Mouse (Mus musculus) neural tube, embryonic 10.5 days (tissue): Measurements from ENCODE around the gene Dntt.

Experiments used
- DNase-seq: peaks from one replicate; pipeline ENCODE4 v3.0.0-alpha.2; 2017; ENCODE audit warnings: low spot score; ENCODE audit errors: extremely low spot score

Dntt gene

DNA sequence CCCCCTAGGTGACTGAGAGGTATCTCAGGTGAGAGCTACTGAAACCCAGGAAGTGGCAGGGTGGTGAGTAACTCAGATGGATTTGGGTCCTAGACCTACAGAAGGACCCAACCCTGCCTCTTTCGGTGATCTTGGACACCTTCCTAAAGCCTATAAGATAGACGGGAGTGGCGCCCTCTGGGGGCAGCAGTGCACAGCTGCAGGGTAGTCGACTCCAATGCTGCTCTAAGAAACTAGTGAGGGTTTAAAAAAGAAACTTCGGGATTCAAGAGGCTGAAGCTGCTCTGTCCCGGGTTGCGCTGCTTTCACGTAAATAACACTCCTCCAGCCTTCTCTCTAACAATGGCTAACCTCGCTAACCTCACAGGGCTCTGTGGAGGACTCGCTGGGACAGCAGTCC lies 24.5 kb downstream of the Dntt start:
- DNase-seq: peak; percentile 31

DNA sequence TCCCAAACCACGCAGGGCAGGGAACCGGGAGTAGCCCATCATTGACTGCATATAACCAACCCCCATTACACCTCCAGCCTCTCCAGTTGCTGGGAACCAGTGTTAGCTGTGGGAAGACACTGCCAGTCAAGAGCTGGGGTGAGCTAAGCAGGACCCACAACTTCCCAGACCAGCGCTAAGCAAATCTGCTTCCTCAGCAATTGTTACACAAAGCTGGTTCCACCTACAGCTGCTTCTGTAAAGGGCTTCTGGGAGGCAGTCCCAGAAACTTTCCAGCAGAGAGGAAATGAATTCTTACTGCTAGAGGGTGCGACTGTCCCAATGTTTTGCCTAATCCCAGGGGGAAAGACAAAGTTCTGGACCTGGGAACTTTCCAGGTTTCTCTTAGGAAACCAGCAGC lies 25.6 kb downstream of the Dntt start:
- DNase-seq: no peak

DNA sequence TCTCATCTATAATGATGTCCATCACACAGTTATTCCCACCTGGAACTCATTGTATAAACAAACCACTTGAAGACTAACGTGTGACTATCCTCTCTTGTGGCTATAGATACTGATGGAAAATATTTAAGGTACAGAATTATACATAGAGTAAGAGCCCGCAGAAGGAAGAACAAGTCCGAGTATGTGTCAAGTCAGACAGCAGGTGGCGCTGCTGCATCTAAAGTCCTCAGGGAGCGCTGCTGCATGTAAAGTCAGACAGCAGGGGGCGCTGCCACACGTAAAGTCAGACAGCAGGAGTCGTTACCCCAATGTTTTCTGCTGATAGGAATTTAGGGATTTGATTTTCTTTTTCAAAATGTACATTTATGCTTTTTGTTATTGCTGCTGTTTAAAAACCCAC lies 42.4 kb downstream of the Dntt start:
- peak; percentile 88 for DNase-seq

DNA sequence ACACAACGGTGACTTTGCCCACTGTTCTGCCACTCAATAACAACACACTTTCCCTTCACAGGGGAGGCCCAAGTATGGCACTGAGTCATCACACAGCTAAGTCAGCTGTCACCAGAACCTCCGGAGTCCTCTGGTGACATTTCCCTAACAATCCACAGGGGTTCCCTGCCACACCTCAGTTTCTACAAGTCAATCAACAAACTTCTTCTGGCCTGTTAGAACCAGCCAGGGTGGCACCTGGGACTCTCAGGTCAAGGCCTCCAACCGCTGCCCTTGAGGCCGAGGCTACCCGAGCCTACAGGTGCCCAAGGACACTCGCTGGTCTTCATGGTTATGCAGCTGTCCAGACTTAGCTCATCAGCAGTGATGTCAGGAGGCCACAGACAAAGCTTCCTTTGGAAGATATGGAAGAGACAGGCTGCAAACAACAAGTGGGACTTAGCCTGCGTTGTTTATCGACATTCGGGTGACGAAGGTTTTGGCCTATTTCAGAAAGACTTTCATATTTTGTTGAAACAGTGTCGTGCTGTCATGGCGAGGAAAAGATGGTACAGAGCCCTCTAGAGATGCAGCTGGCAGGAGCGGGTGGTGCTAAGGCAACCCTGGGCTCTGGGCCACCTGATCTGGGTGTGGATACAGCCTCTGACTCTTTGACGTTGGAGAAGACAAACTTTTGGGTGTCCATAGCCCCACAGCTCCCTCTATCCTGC lies 44.8 kb downstream of the Dntt start:
- no peak for DNase-seq

DNA sequence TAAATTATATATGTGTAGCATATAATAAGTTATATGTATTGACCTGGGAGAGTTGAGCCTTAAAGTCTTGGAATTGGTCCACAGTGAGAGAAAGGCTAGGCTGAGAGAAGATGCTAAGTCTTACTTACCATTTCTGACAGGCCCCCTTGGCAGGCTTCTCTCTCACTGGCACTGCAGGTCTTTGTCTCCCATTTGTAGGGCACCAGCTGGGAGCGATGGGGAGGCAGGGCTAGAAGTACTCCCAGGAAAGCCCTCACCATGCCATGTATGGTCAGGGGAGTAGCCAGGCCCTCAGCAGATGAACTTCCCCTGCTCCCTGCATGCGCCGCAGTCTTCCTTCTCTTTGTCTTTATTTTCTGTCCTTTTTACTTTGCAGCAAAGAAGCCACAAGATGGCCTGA lies 47.8 kb downstream of the Dntt start, which contains the start of gene Opalin:
TSS of gene Opalin (minus strand) at position 208 of the 400 bp plus-strand sequence.
- no peak for DNase-seq

DNA sequence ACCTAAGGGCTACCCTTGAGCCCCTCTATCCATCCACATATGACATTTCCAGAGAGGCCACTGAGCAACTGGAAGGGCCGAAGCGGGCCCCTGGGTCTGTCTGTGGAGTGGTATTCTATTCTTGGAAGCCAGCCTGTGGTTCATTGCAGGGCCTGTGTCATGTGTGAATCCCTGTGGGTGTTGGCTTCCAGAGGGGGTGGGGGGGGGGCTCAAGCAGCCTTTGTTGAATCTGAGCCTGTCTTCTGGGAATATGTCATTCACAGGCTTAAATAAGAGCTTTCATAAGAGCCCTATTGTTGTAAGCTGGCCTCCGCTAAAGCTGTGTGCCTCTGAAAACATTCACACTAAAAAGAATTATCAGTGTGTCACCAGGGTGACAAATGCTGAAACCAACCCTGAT lies 52.5 kb downstream of the Dntt start:
- DNase-seq: no peak

DNA sequence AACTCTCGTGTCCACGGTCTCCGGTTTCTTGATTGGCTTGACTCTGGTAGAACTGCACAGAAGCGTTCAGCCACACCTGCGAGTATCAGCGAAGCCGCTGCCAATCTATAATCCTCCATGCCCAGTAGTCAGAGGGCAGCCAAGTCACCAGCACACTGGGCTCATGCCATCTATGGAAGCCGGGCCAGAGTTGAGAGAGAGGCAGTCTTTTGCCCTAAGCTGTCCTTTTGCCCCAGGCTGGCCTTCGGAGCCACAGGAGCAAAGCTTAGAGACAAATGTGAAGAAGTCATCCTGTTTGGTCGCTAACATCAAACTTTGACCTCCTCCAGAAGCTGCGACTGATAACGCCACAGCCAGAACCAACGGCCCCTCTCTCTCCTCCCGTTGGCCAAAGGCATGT lies 54.6 kb downstream of the Dntt start:
- DNase-seq: no peak

DNA sequence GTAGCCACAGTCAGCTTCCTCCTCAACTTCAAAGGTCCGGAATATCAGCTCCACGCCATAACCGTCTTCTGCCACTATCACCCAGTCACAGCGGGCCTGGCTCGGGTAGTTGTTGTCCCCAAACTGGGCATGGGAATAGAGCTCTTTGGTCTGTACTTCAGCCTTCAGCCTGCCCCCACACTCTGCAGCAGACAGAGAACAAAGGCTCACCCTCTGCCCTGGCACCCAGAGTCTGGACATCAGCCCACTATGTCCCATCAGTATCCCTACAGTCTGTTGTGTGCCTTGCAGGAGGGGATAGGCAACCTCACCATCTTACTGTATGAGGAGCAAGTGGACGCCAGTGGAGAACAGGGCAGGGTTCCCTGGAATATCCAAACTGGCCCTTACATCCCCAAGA lies 57.2 kb downstream of the Dntt start:
- no peak for DNase-seq

DNA sequence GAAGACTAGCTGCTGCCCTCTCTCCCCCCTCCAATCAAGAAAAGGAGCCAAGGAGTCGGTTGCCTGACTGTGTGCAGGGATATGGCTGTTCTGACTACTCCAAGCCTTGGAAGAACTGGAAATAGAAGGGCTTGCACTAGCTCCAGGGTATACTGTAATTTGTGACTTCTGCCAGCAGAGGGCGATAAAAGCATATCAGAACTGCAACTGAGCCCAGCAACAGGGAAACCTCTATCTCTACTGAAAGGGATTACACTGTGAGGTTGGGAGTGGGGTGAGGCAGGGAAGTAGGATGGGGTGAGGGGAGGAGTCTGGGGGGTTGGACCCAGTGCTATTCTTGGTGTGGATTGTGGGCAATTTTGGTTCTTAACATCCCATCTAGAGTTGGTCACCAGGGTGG lies 57.6 kb downstream of the Dntt start:
- peak; percentile 73 for DNase-seq

DNA sequence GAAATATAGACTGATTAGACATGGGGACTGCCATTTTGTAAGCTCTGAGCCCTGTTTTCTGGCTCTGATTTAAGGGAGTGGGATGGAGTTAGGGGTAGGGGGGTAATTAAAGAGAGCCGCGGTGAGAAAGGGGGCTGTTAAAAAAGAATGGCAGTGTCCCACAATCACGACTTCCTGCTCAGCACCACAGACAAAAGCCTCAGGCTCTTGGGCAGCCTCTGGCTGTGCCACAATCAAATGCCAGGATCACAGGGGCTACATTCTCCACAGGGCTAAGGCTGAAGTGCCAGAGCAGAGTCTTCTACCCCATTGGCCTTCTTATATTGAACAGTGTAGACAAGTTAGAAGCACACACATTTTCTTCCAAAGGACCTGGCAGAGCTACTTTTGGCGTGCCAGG lies 58.8 kb downstream of the Dntt start:
- no peak for DNase-seq

DNA sequence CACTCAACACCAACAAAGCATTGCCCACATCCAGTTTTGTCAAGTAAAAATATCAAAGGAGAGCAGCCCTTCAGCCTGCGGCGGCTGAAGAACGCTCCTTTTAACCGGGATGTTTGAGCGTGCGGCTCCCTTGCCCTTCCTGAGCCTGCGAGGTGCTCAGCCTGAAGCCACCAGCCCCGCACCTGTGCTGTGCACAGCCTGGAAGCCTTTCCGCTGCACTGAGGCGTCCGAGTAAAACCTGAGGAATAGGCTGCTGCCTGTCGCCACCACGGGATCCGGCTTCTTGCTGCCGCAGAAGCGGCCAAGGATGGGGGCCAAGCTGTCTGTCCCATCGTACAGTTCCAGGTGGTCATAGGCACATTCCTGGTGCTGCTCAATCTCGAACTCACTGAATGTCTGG lies 59.4 kb downstream of the Dntt start:
- no peak for DNase-seq

DNA sequence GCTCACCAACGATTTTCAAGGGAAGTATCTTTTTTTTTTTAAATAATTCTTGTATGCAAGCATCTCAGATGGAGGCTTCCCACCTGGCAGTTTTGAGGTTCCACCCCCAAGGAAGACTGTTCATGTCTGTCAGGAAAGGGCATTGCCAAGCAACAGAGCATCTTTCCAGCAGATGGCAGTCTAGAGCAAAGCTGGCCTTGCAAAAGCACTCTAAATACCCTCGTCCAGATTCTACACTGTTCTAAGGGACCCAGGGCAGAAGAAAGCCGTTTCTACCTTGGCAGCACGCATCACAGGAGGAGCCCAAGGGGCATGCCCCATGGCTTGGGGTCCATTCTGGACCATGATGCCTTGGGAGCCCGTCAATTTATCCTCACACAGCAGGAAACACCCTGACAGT lies 60.8 kb downstream of the Dntt start:
- peak; percentile 75 for DNase-seq

DNA sequence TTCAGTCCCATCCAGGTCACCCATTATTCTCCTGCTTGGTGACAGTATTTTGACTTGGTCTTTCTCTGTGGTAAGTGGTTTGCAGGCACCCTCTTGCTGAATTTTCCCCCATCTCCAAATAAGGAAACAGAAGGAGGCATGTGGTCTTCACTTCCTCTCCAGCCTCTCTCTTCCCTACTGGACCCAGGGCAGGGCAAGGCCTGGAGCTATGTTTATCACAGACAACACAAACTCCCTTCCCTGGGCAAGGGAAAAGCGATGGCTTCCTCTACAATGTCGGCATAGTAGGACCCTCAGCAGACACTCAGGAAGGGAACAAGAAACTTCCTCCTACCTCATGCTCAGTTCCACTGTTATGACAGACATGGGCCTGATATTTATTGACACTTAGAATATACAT lies 62.8 kb downstream of the Dntt start:
- no peak for DNase-seq

DNA sequence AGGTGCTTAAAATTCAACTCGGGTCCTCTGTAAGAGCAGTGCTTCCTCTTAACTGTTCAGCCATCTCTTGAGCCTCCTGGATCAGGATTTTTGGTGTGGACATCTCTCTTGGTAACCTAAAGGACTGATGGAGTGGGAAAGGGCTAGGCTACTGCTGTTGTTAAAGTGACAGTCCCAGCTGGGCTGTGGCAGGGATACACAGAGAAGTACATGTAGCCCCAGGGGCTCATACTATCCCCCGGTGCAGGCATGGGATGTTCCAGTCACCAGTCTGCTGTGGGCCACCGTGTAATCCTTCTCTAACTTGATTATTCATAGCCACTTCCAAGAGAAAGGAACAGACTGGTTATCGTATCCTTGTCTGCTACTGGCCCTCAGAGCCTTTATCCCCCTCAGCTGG lies 68.0 kb downstream of the Dntt start:
- no peak for DNase-seq

DNA sequence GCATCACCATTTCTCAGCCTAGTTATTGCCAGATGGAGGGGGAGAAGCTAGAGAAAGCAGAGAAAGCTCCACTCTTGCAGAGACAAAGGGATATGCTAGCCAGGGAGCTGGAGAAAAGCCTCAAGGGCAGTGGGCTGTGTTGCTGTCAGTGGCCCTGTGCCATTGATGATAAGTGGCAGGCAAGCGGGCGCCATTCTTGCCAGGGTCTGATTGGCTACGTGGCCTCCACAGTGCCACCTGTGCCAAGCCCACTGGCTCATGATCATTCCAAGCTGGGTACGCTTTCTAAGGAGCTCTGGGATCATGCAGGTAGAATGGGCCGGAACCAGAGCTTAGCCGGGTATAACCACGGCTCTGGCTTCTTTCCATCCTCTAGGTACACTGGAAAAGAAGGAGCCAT lies 71.8 kb downstream of the Dntt start:
- DNase-seq: no peak

DNA sequence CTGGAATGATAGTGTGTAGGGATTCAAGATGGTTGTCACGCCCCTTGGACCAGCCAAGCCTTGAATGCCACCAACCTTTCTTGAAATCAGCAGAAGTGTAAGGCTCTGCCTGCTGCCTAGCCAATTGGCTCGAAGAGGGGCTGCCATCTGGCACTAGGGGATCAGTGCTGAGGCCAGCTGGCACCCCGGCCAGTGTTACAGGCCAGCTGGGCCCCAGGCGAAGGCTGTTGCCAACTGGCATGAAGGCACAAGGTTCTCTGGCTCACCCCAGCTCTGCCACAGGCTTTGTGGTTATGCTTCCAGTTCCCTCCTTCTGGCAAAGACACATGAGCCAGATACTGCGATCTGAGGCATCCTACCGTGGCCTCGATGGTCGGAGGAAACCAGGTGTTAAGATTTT lies 72.3 kb downstream of the Dntt start:
- DNase-seq: no peak

DNA sequence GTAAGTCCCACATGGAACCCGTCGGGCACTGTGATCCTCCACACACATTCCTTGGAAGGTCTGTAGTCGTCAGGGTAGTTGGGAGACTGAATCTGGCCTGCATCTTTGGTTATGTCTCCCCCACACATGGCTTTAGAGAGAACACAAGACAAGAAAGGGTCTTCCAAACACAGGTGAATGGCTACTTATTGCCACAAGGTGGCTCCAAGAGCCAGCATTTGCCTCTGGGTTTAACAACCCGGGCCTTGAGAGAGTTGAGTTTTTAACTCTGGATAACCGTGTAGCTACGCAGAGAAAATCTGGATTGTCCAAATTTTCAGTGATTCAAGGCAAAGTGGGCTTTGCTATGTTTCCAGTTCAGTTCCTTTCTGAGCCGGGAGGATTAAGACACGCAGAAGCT lies 75.8 kb downstream of the Dntt start:
- peak; percentile 42 for DNase-seq

DNA sequence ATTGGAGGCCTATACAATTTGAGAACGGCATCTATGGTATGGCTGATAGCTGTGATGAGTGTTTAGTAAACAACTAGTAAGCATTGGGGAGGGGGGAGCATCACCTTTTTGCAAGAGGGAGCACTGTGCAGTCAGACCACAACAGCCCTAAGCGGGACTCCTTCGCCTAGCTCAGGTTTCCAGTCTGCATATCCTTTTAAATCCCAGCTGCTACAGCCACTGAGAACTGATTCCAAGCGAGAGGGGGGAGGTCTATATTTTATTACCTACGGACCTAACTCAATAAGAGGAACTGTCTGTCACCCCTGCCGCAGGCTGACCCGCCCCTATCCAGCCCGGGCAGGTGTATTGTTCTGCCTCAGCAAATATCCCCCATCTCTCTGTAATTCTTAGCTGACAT lies 78.5 kb downstream of the Dntt start:
- DNase-seq: no peak

DNA sequence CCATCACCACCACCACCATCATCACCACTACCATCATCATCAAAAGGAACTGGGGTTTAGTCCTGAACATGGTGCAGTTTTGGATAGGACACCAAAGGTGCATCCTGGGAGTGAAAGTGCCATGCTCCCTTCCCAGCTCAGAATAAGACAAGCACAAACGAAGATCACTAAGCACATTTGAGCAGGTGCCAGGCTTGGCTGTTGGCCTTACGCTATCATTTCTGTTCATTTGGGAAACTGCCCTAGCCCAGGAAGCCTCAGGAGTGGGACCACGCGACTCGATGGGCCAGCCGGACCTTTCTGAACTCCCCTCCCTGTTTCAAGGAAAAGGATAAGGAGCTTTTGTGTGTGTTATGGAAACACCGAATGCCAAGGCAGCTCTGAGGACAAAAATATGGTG lies 79.6 kb downstream of the Dntt start:
- DNase-seq: no peak
